Mouse (Mus musculus) cerebellum, postnatal 10 days (tissue): Measurements from ENCODE around the gene Fbln7.

Experiments used
- DNase-seq, 2 experiments: peaks; one replicate each; pipeline ENCODE4 v3.0.0; 2021; ENCODE audit warnings: mixed read lengths in 2 of 2

The Fbln7 gene

GRCm38 (mm10) chr2:128875526-128875925 is 12.7 kb downstream of the Fbln7 start:
- no peak for DNase-seq

GRCm38 (mm10) chr2:128881236-128881635 is 18.5 kb downstream of the Fbln7 start:
- DNase-seq, result peak; percentile 25 to 29

GRCm38 (mm10) chr2:128885225-128885811 is 22.5 kb downstream of the Fbln7 start:
- no peak for DNase-seq

- no peak for DNase-seq
These were observed 25.2 kb downstream of the Fbln7 start for GRCm38 (mm10) chr2:128887866-128888550.

- DNase-seq, result peak in 1 of 2 experiments; percentile 31
These were observed 28.0 kb downstream of the Fbln7 start for GRCm38 (mm10) chr2:128890661-128891335.

GRCm38 (mm10) chr2:128892180-128892721 is 29.5 kb downstream of the Fbln7 start:
- DNase-seq, result peak; percentile 45 to 65

GRCm38 (mm10) chr2:128902843-128903242 is 40.1 kb downstream of the Fbln7 start:
- DNase-seq, result no peak

- no peak for DNase-seq
These were observed 40.9 kb downstream of the Fbln7 start for GRCm38 (mm10) chr2:128903661-128904060.

GRCm38 (mm10) chr2:128914978-128915377 is 52.2 kb downstream of the Fbln7 start:
- no peak for DNase-seq

- no peak for DNase-seq
These were observed 53.7 kb downstream of the Fbln7 start for GRCm38 (mm10) chr2:128916528-128916927.

- no peak for DNase-seq
These were observed 62.0 kb downstream of the Fbln7 start for GRCm38 (mm10) chr2:128924799-128925198.

- DNase-seq, result no peak
These were observed 65.7 kb downstream of the Fbln7 start for GRCm38 (mm10) chr2:128928446-128928845.

- DNase-seq, result no peak
These were observed 67.9 kb downstream of the Fbln7 start for GRCm38 (mm10) chr2:128930704-128931103.

- no peak for DNase-seq
These were observed 73.5 kb downstream of the Fbln7 start for GRCm38 (mm10) chr2:128936256-128936655.

GRCm38 (mm10) chr2:128943538-128944528 is 81.1 kb downstream of the Fbln7 start, which contains the start of gene Zc3h8:
Gene Zc3h8 (minus strand): TSS chr2:128944077.
- peak; percentile 98 to 99 for DNase-seq
